Mouse (Mus musculus): ENCODE data around the gene Nf1.

- no peak for TF ChIP-seq EP300 (IDR thresholded peaks at IDR 0.05; ENCODE audit: insufficient read depth, low read depth, low read length)
- TF ChIP-seq CTCF (IDR thresholded peaks at IDR 0.05), result no peak
Observed at GRCm38 (mm10) chr11:79617991-79618390, 278.5 kb downstream of the Nf1 start.

Measured in heart, adult 2 months (tissue).